Mouse (Mus musculus): ENCODE data around the gene Mecom.

Mecom gene

GRCm38 (mm10) chr3:30330021-30330420, 217.8 kb downstream of the Mecom start:
- no peak for DNase-seq

- DNase-seq, result no peak
Measured at GRCm38 (mm10) chr3:30314955-30315354, 232.9 kb downstream of the Mecom start.

GRCm38 (mm10) chr3:30308081-30308480, 239.7 kb downstream of the Mecom start:
- DNase-seq, result no peak

GRCm38 (mm10) chr3:30307601-30308000, 240.2 kb downstream of the Mecom start:
- no peak for DNase-seq

GRCm38 (mm10) chr3:30306080-30306479, 241.7 kb downstream of the Mecom start:
- no peak for DNase-seq

GRCm38 (mm10) chr3:30299460-30299859, 248.3 kb downstream of the Mecom start:
- no peak for DNase-seq

GRCm38 (mm10) chr3:30294433-30294832, 253.4 kb downstream of the Mecom start:
- DNase-seq, result no peak

GRCm38 (mm10) chr3:30286529-30286928, 261.3 kb downstream of the Mecom start:
- no peak for DNase-seq

- peak in 1 of 2 experiments; percentile 26 for DNase-seq
Measured at GRCm38 (mm10) chr3:30284094-30284493, 263.7 kb downstream of the Mecom start.

GRCm38 (mm10) chr3:30283562-30283961, 264.2 kb downstream of the Mecom start:
- DNase-seq, result peak in 1 of 2 experiments; percentile 29

GRCm38 (mm10) chr3:30277569-30277968, 270.2 kb downstream of the Mecom start:
- DNase-seq, result no peak

- no peak for DNase-seq
Measured at GRCm38 (mm10) chr3:30276099-30276498, 271.7 kb downstream of the Mecom start.

- no peak for DNase-seq
Measured at GRCm38 (mm10) chr3:30269253-30269652, 278.6 kb downstream of the Mecom start.

GRCm38 (mm10) chr3:30260945-30261344, 286.9 kb downstream of the Mecom start:
- DNase-seq, result peak in 1 of 2 experiments; percentile 46

GRCm38 (mm10) chr3:30258421-30258820, 289.4 kb downstream of the Mecom start:
- DNase-seq, result no peak

GRCm38 (mm10) chr3:30257776-30258175, 290.0 kb downstream of the Mecom start:
- DNase-seq, result no peak

GRCm38 (mm10) chr3:30256896-30257295, 290.9 kb downstream of the Mecom start:
- no peak for DNase-seq

- no peak for DNase-seq
Measured at GRCm38 (mm10) chr3:30255828-30256227, 292.0 kb downstream of the Mecom start.

- no peak for DNase-seq
Measured at GRCm38 (mm10) chr3:30254451-30254850, 293.4 kb downstream of the Mecom start.

GRCm38 (mm10) chr3:30253714-30254113, 294.1 kb downstream of the Mecom start:
- DNase-seq, result no peak

GRCm38 (mm10) chr3:30248656-30249384, 299.0 kb downstream of the Mecom start:
- no peak for DNase-seq

- no peak for DNase-seq
Measured at GRCm38 (mm10) chr3:30247256-30247655, 300.6 kb downstream of the Mecom start.

GRCm38 (mm10) chr3:30246431-30247041, 301.3 kb downstream of the Mecom start:
- peak; percentile 32 to 48 for DNase-seq

GRCm38 (mm10) chr3:30245950-30246349, 301.9 kb downstream of the Mecom start:
- peak in 1 of 2 experiments; percentile 29 for DNase-seq
